8 mouse cellular contexts compared by ENCODE assay signal in the genomic region with DNA sequence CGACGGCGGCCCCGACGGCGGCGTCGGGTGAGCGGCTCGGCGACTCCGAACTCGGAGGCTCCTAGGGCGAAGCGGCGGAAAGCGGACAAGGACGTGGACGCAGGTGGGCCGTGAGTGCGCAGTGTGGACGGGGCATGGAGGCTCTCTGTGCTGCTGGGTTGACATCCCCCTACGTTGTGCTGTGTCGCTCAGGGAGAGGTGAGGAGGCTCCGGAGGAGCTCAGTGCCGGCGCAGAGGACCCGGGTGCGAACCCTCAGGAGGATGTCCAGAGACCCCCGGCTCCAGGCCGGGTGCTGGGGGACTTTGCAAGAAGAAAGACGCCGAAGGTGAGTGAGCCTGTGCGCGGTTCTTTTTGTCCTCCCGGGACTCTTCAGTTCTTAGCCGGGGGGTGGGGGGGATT. TPM values are rescaled to one million over a fixed set of nuclear protein-coding genes. Genes with fewer than 3 reads are reported as not detected.
DNase-seq lines count a peak whose midpoint lies in the region; ATAC-seq lines count a peak whose summit lies in the region.

No protein-coding gene starts in this region.

- WGBS in forebrain, embryonic 15.5 days: under 1% methylated on average over 35 of the region's 37 CpGs
- WGBS in liver, embryonic 16.5 days (ENCODE audit: insufficient replicate concordance): 1% methylated on average over 37 of the region's 37 CpGs

- no peaks in the 10 kb centered on the region for H3K9me3 ChIP-seq in forebrain, embryonic 15.5 days
- no peaks in the 10 kb centered on the region for H3K9me3 ChIP-seq in liver, embryonic 16.5 days (replicated peaks; ENCODE audit: control insufficient read depth, low read length)

- H3K27ac ChIP-seq in forebrain, embryonic 15.5 days (replicated peaks): no peak overlapping the region
- H3K27ac ChIP-seq in liver, embryonic 16.5 days (ENCODE audit: low read length): no peak overlapping the region

- H3K27me3 ChIP-seq in forebrain, embryonic 15.5 days: no peaks in the 10 kb centered on the region
- no peaks in the 10 kb centered on the region for H3K27me3 ChIP-seq in liver, embryonic 16.5 days (ENCODE audit: control insufficient read depth, insufficient read depth, low read depth, low read length)

- peak overlapping the region; percentile 89 for H3K4me2 ChIP-seq in forebrain, embryonic 15.5 days (replicated peaks)
- peak overlapping the region; percentile 90 for H3K4me2 ChIP-seq in liver, embryonic 16.5 days (ENCODE audit: low read depth, low read length)

- peak overlapping the region; percentile 63 for H3K4me3 ChIP-seq in forebrain, embryonic 15.5 days
- H3K4me3 ChIP-seq in liver, embryonic 16.5 days (ENCODE audit: low read depth, low read length): peak overlapping the region; percentile 77

- H3K4me1 ChIP-seq in forebrain, embryonic 15.5 days: peaks cover 20% of the 10 kb centered on the region
- H3K4me1 ChIP-seq in liver, embryonic 16.5 days (ENCODE audit: control insufficient read depth, low read depth, low read length): peaks cover 19% of the 10 kb centered on the region

- DNase-seq in frontal cortex, postnatal 10 days (ENCODE audit: low spot score in 2 of 2): no peak
- DNase-seq in Muller cell, postnatal 12 days (ENCODE audit: inconsistent ontology term): no peak
- no peak for DNase-seq in layer of hippocampus, postnatal 10 days (ENCODE audit: low spot score in 2 of 2)
- DNase-seq in ovary, postnatal 36 days (ENCODE audit: low spot score): no peak

- H3K36me3 ChIP-seq in forebrain, embryonic 15.5 days: peaks cover 65% of the 10 kb centered on the region
- H3K36me3 ChIP-seq in liver, embryonic 16.5 days (ENCODE audit: control insufficient read depth, insufficient read depth): peaks cover 35% of the 10 kb centered on the region

- 0 out of 2 replicates have a peak, but pooled peaks have one; percentile 25 for ATAC-seq in frontal cortex, adult (ENCODE audit: low TSS enrichment)
- ATAC-seq in CD4-positive, CD25-positive, alpha-beta regulatory T cell, adult 4 months: peak; percentile 35
- peak; percentile 64 for ATAC-seq in forebrain, embryonic 15.5 days (replicated peaks)
- ATAC-seq in liver, embryonic 16.5 days (ENCODE audit: low read depth): peak; percentile 36

- peak overlapping the region; percentile 61 for H3K9ac ChIP-seq in forebrain, embryonic 15.5 days (replicated peaks)
- H3K9ac ChIP-seq in liver, embryonic 16.5 days (ENCODE audit: low read depth, low read length): peak overlapping the region; percentile 77

RNA-seq across cellular contexts. Expression of a gene that starts 0.4 kb away (rescaled TPM):
- 1 to 10 TPM; 4.3 to 6.3 TPM for polyA plus RNA-seq in CD4-positive, CD25-positive, alpha-beta regulatory T cell, adult 4 months (2017; shearing (Covaris generic))
- 22.6 and 24.3 TPM in 2 replicates for polyA plus RNA-seq in forebrain, embryonic 15.5 days (2015; fragmentation: Nextera tagmentation; extraction: Ambion mirVana)
- polyA plus RNA-seq in liver, embryonic 16.5 days (2015; fragmentation: Nextera tagmentation; extraction: Ambion mirVana): 6.4 and 7.5 TPM in 2 replicates
- 10 to 100 TPM; 24.9 to 32.0 TPM for total RNA-seq in layer of hippocampus, postnatal 10 days (2021)

RNA-seq across cellular contexts. Expression of a gene that starts 0.5 kb away (rescaled TPM):
- polyA plus RNA-seq in CD4-positive, CD25-positive, alpha-beta regulatory T cell, adult 4 months (2017; shearing (Covaris generic)): 10 to 100 TPM; 32.5 to 62.9 TPM
- 44.4 and 50.5 TPM in 2 replicates for polyA plus RNA-seq in forebrain, embryonic 15.5 days (2015; fragmentation: Nextera tagmentation; extraction: Ambion mirVana)
- polyA plus RNA-seq in liver, embryonic 16.5 days (2015; fragmentation: Nextera tagmentation; extraction: Ambion mirVana): 32.7 and 34.3 TPM in 2 replicates
- total RNA-seq in layer of hippocampus, postnatal 10 days (2021): 10 to 100 TPM; 35.3 to 40.7 TPM
